Mouse (Mus musculus) urinary bladder, postnatal 10 days (tissue): ENCODE data around the gene Ly9.

Experiments
- DNase-seq: peaks from one replicate; pipeline ENCODE4 v3.0.0; 2022; ENCODE audit warnings: low spot score

Ly9 gene

DNA sequence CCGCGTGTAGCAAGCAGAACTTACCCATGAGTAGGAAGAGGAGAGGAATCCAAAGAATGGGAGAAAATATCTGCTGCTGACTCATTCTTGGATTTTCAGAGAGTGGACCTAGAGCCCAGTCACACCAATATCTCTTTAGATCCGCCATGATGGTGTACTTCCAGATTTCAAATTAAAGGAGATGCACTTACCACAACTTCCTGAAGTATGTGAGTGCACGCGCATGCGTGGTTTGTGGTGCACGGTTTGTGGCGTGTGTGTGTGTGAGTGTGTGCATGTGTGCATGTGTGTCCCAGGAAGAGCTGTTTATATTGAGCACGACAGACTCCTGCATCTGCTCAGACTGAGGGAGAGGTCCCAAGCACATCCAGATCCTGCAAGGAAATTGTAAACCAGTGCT lies at the start of gene Ly9:
TSS of gene Ly9 (minus strand) at position 235 of the 400 bp plus-strand sequence.
- DNase-seq: no peak

DNA sequence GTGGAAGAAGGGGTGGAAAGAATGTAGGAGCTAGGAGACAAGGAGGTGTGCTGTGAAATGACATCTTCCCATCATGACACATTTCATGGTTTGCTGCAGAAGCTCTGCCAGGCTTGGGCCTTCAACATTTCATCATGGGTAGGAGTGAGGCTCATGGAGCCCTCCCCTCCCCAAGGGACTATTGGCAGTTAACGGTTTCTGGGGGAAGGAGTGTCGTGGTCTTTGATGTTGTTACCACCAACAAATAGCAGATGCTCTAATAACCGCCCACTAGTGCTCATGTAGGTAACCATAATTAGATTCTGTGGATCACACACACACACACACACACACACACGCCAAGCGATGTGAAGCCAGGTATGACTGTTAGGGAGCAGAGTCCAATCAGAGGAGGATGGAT lies 45.5 kb upstream of the Ly9 start, which contains the start of gene Slamf7:
TSS of gene Slamf7 (minus strand) at position 302 of the 400 bp plus-strand sequence.
- no peak for DNase-seq

DNA sequence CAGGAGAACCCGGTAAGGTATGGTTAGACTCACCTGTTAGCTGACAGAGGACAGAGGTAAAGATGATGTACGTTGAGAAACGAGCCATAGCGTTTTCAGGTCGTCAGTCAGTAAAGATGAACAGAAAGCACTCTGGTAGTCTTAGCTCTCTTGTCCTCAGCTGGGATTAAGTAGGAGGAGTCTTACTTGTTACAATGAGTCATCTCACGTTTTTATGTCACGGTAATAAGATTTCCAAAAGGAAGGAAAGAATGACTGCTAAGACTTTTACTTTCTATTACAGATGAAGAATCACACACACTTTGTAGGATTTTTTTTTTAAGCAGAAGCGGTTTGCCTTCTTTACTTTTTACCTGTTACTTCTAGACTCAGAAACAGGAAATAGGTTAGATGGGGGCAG lies 41.6 kb upstream of the Ly9 start:
- no peak for DNase-seq

DNA sequence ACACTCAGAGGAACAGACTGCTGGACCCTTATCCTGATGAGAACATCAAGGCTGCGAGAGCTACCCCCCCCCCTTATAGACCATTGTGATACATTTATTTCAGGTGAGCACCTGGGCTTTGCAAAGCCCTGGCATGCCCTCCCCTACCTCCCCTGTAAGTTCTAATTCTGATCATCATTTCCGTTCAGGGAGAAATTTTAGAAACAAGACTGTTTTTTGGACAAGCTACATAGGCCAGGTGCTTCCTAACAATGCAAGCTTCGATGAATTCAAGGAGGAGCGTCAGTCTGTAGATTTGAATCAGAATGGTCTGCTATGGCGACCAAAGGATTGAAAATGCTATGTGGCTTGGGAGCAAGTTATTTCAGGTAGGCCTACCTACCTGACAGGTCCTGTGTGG lies 40.5 kb upstream of the Ly9 start:
- no peak for DNase-seq

DNA sequence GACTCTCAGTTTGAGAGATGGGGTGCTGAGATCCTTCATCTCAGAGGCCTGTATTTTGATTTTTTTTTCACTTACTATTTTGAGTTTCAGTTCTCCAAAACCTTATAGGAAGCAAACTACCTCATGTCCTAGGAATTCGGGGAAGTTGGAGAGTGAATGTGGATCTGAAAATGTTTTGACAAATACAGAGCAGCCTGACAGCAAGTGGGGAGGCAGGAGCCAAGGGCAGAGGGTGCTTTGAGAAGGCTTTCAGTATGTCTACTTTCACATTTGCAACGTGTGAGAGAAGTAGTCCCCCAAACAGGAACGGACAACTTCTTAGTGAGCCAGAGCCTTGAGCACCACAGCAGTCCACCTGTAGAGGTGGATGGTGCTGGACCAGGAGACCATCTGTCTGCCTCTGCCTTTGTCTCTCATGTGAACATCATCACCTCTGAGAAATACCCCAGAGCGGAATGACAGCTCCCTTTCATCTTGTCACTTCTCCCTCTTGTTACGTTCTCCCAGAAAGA lies 39.3 kb upstream of the Ly9 start:
- DNase-seq: no peak

DNA sequence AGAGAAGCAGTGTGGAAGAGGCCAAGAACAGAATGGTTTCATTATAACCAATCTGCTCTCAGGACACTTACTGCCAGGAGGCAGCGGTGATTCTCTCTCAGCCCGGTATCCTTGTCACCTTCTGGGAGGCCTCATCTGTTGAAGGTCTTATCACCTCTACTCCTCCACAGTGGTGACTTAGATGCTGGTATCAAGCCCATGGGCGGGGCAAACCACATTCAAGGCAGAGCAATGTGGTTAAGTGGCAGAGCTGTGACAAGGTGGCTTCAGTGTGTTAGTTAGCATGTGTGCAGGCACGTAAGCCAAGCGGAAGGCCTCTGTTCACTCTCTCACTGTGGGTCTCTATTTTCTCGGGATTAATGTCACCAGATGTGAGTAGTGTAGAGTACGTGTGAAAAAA lies 36.4 kb upstream of the Ly9 start:
- DNase-seq: no peak

DNA sequence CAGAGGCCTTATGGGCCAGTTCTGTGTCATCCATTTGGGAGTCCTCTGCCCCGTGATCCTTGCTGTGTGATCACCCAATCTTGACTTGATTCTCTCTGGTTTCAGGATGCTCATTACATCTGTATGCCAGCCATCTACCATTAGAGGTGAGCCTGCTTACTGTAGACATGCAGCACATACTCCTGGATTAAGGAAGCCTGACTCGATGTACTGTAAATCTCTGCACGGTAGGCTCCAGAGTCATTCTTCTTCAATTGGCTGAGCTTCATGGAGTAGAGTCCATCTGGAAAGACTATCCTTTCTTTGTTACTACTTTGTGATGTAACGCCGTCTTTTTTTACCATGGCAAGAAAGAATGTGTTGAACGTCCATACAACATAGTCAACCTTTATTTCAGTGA lies 33.6 kb upstream of the Ly9 start:
- DNase-seq: no peak

DNA sequence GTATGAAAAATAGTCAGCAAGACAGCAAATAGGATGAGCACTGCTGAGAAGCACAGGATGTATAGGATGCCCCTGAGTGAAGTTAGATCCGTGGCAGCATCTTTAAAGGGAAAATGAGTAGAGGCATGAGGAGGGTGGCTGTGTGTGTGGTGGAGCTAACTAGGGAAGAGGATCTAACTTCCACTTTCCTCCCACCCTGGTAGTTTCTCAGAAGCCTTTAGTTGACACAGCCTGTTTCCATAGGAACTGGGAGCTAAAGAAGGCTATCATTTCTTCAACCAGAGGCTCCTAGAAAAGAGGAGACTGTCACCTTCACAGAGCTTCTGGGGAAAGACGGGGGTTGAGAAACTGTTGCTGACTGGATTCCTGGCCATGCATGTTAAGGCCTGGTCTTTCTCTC lies 31.5 kb upstream of the Ly9 start:
- no peak for DNase-seq

DNA sequence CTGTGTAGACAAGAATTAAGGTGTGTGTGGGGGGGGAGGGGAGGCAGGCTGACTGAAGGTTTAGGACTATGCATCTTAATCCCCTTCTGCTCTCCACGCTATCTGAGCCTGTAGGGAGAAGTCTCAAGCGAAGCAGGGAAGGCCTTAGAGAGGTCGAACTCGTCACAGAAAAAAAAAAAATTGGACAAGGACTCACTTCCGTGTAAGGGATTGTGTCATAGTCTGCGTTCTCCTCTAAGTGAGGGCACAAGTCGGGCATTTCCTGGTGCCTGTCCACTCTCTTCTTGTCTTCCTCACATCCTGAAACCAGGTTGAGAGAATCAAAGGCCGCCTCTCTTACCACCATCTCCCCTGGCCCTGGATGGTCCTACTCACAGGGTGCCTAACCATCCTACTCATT lies 29.9 kb upstream of the Ly9 start:
- no peak for DNase-seq

DNA sequence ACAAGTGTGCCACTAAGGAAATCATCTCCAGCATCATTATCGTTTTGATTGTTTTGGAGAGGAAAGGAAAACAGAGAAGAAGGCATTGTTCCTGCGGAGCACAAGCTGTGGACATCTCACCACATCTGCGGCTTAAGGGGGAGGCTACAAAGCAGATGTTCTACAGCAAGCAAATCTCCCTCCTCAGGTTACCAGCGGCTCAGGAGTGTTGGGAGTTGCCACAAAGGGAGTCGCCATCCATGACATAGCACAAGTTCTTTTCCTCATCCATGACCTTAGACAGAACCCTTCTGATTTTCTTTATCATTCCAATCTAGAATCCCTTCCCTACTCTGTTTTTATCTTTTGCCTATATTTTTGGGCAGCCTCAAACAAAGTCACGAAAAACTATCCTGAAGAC lies 28.5 kb upstream of the Ly9 start:
- no peak for DNase-seq

DNA sequence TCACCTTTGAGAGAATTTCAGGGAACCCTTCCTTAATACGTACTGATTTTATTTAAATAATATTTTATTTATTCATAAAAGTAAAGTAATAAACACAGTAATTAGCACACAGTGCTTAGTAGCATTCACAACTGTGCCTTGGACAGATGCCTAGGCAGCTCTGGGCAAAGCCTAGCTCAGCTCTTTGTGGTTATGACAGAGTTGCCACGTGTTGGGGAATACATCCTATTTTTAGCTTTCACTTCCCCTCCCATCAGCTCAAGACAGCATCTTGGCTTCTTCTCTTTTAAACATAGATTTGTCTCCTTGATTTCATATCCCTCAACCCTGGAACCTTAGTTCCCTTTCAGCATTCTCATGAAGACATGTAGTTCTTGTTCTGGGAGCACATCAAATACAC lies 24.2 kb upstream of the Ly9 start:
- no peak for DNase-seq

DNA sequence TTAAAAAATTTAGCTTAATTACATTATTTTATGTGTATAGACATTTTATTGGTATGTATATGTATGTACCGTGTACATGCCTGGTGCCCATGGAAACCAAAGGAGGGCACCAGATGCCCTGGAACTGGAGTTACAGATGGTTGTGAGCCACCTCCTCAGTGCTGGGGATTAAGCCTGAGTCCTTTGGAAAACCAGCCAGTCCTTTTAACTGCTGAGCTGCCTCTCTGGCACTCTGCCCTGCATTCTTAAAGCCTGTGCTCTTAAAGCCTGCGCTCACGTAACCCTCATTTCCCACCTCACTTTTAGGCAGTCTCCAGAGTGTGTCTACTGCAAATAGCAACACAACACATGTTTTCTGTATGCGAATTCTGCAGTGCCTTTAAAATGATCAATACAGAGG lies 23.7 kb upstream of the Ly9 start:
- no peak for DNase-seq

DNA sequence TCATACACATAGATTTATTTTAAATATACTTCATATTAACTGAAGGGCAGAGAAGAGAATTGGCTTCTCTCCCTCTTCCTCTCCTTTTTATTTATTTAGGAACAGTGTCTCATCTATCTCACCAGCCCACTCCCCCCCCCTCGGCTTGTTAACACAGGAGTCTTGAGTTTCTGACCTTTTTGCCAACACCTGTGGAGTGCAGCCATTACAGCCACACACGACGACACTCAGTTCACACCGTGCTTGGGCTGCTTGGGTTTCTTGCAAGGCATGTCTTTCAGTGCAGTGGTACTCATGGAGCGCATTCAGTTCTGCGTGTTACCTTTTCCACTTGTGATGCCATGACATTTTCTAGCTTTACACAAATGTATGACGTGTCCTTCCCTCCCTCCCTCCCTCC lies 22.8 kb upstream of the Ly9 start:
- DNase-seq: no peak

DNA sequence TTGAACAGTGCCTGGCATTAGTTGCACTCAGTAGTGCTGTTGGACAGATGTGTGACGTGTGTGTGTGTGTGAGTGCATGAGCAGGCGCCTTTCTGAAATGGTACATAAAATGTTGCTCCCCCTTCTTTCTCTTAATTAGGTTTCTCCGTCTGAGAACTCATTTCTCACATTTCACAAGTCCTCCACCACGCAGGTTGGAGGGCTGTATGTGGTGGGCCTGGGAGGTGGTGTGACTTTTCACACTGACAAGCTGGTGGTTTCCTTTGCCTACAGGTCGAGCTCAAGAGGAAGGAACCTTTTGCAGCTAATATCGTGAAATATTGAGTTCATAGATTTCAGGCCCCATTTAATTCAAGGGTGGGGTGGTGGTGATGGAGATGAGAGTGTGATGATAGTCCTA lies 22.0 kb upstream of the Ly9 start:
- DNase-seq: no peak

DNA sequence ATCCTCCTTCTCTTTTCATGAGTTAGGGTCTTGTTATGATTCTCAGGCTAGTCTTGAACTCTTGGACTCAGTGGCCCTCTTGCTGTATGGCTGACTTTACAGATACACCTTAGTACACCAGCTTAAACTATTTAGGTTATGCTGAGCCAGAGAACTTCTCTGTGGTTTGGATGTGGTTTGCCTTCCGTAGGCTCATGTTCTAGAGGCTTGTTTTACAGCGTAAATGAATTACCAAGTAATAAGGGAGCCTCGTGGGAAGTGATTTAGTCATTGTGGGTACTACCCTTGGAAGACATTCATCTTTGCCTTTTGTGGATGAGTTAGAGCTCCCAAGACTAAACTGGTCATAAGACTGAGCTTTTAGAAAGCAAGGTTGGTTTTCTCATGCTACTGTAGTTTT lies 20.6 kb upstream of the Ly9 start:
- no peak for DNase-seq

DNA sequence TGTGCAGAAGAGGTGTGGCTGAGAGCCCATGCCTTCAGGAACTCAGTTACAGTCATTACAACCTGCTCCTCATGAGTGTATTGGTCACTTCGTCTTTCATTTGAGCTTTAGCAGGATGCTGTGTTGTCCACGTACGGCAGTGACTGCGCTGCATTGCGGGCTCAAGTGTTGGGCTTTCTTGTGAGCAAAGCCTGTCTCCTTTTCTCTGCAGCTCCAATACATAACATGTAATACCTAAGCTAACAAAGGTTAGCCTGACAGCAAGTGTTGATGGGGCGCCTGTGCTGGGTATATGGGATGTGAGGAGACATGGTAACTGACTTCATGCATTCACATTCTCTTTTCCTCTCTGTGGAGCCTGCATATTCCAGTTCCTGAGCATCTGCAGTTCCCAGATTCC lies 12.9 kb upstream of the Ly9 start:
- DNase-seq: no peak

DNA sequence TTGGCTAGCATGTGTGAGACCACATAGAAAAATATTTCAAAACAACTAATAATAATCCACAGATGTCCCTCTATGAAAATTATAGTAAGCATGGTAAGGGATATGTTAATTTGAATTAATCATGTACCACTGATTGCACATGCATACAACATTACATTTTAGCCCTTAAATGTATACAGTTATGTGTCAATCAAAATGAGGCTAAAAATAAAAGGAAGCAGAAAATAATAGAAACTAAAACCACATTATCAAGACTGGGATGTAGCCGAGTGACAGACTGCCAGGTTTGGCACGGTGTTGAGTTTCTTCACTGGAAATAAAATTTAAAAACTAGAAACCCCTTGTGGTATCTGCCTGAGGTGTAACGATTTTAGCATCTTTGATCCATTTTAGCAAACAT lies 12.4 kb upstream of the Ly9 start:
- no peak for DNase-seq

DNA sequence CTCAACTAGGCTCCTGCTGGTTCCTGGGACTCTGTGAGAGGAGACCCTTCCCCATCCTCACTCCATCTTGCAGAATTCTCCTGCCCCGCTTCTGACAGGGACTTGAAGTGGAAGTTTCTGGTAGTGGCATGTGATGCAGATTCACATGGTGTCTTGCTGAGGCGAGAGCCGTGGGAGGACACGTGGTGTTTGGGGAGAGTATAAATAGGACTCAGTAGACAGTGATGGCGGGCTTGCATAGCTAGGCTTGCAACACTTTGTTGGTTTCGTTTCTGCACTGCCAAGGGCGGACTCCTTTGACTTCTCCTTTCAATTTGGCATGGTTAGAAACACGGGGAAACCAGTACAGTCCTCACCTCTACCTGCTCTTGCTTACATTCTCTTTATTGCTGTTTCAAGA lies 11.8 kb upstream of the Ly9 start:
- DNase-seq: no peak

DNA sequence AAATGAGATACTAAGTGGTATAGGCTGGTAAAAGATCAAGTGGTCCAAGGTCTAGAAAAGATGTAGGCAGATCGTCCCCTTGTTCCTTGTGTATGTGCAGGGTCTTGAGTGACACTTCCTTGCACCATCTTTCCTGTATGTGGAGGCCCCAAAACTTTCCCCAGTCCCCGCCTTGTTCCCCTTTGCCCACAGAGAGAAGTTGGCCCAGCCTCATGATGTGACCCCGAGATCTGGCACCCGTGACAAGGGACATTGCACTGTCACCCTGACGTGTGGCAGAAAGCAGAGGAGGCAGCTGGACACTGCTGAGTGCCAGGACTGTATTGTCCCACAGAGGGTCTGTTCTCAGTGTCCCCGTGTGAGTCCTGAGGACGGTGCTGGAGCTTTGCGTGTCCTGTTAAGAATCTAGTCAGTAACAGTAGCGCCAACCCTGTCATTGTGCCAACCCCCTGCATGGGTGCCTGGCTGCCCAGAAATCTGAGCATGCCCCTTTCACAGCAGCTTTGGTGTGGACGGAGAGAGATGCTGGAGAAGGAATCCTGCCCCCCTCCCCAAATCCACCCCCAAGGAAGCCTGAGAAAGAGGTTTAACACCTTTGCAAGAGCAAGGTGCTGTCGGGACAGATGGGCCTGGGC lies 9.8 kb upstream of the Ly9 start:
- DNase-seq: no peak

DNA sequence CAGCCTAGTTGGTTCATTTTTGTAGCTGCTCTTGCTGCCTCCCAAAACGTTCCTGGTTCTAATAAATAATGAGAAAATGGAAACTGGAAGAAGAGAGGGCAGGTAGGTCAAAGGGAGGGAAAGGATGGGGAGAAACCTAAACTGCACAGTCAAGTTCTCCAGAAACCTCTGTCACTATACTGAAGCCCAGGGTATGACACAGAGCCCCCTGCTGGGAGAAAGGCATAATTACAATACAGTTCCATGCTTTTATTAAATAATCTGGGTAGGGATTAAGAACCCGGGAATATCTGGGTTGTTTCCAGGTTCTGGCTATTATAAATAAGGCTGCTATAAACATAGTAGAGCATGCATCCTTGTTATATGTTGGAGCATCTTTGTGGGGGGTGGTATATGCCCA lies 6.8 kb upstream of the Ly9 start:
- no peak for DNase-seq

DNA sequence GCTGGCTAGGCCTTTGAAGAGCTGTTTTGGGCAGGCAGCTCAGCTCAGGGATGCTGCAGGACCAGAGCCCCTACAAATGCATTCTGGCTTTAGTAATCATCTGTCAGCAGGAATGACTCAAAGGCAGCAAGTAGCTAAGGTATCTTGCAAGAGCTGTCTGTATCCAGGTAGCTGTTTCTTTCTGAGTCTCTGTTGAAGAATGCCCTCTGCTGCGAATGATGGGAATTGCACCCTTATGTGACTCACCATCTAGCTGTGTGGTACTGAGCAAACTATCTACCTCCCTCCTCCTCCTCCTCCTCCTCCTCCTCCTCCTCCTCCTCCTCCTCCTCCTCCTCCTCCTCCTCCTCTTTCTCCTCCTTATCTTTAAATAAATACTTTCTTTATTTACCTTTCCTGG lies 3.6 kb upstream of the Ly9 start:
- DNase-seq: no peak

DNA sequence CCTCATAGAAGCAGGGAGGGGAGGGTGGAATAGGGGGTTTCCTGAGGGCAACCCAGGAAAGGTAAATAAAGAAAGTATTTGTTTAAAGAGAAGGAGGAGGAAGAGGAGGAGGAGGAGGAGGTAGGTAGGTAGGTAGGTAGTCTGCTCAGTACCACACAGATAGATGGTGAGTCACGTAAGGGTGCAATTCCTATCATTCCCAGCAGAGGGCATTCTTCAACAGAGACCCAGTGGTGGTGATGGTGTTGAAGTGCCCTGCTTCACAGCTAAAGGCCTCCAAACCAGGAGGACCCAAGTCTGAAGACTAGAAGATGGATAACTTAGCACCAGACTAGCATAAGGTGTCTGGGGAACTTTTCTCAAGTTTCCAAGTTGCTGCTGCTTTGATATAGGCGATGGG lies 2.8 kb upstream of the Ly9 start:
- DNase-seq: no peak

DNA sequence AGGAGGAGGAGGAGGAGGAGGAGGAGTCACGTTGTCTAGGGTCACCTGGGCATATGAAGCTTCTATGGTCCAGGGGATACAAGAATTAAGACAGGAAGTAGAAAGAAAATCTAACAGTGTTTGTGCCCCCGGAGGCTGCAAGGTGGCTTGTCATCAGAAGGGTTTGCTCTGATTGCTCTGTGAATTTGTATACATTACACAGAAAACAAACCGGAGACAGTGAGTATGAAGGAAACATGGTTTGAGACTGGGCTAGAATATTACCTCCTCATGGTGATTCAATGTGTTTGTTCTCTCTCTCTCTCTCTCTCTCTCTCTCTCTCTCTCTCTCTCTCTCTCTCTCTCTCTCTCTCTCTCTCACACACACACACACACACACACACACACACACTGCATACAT lies 554 bp downstream of the Ly9 start:
- no peak for DNase-seq

DNA sequence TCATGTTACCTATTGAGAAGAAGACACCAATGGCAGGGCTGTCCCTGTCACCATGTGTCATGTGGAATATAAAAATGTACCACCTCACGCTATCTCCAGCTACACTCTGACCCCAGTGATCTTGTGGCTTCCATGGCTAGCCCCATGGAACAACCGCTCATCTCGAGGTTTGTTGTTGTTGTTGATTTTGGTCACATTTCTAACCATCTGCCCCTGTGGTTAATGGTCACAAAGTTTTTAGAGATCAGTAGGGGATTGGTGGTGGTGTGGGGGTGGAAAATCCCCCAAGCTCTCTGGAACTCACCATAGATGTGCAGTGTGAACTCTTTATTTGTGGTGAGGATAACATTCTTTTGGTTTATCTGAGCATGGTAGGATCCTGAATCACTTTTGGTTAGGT lies 2.5 kb downstream of the Ly9 start:
- no peak for DNase-seq

DNA sequence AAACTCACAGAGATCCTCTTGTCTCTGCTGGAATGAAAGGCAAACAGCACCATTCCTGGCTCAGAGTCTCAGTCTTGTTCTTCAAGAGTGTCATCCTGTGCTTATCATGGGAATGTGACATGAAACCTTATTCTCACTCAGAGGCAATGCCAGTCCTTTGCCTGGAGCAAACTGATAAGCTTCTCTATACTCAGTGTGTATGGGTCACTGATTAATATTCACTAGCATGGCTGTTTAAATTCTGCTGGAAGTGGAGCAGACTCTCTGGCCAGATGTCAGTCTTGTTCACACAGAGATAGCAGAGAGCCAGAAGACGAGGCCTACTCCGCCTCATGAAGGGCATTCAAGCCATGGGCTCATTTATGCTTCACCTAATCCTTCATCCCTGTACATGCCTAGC lies 22.6 kb downstream of the Ly9 start:
- no peak for DNase-seq
